Mouse (Mus musculus): Measurements from ENCODE around the gene Trak1.

DNA sequence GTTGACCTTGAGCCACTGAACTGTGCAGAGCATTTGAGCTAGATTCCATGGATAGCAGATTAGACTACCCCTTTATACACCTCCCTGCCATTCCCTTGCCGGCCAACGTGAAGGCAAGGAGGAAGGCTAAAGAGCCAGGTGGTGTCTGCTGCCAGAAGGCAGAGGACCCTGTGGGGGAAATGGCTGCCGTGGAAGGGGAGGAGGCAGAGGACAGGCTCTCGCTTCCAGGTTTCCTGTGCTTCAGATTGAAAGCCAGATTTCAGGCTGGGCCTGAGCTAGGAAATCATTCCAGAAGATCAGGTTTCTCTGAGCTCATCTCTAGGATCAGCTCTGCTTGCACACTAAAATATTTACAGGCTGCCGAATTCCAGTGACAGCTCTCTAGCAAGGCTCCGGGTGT, 133.1 kb downstream of the Trak1 start:
- no peak for TF ChIP-seq POLR2A (IDR thresholded peaks at IDR 0.05; ENCODE audit: borderline replicate concordance, low read depth, low read length)
- TF ChIP-seq CTCF (IDR thresholded peaks at IDR 0.05; ENCODE audit: low read depth, low read length) = no peak
